Mouse (Mus musculus) intestine, postnatal 0 days (tissue): ENCODE measurements at regions not wholly inside any gene's neighbourhood (a gene's known extent, or its start where the extent isn't known, plus 50 kb on each side); places are given as distances from the start of the nearest gene placed in this dataset.

Experiments
- ATAC-seq: fragments of 200-750 bp; cut with Nextera tagmentation; 2 replicates; pipeline ENCODE4 v1.8.0; 2017; ENCODE audit warnings: mild to moderate bottlenecking, moderate TSS enrichment, moderate library complexity
- H3K27ac ChIP-seq: fragments of 300-500 bp; sonication (generic); 2 replicates; pipeline ENCODE4 v1.5.1; 2014; ENCODE audit warnings: mild to moderate bottlenecking, low read depth, low read length, moderate library complexity
- H3K27me3 ChIP-seq: fragments of 300-500 bp; sonication (generic); replicated peaks from 2 replicates; pipeline ENCODE4 v1.6.1; 2014; ENCODE audit warnings: low read length, mixed read lengths; ENCODE audit not compliant: control insufficient read depth, insufficient read depth
- H3K36me3 ChIP-seq: fragments of 300-500 bp; sonication (generic); 2 replicates; pipeline ENCODE4 v1.6.1; 2014; ENCODE audit warnings: mild to moderate bottlenecking, moderate library complexity; ENCODE audit not compliant: control insufficient read depth, insufficient read depth
- H3K4me1 ChIP-seq: fragments of 300-500 bp; sonication (generic); replicated peaks from 2 replicates; pipeline ENCODE4 v1.6.1; 2014; ENCODE audit warnings: antibody characterized with exemption, low read length, mixed read lengths; ENCODE audit not compliant: control insufficient read depth, insufficient read depth
- H3K4me2 ChIP-seq: fragments of 300-500 bp; sonication (generic); replicated peaks from 2 replicates; pipeline ENCODE4 v1.6.1; 2014; ENCODE audit warnings: low read depth, mild to moderate bottlenecking, moderate library complexity
- H3K4me3 ChIP-seq: fragments of 300-500 bp; sonication (generic); 2 replicates; pipeline ENCODE4 v1.5.1; 2014; ENCODE audit warnings: low read depth, low read length
- H3K9ac ChIP-seq: fragments of 300-500 bp; sonication (generic); 2 replicates; pipeline ENCODE4 v1.6.1; 2014; ENCODE audit warnings: mild to moderate bottlenecking, low read depth, low read length
- H3K9me3 ChIP-seq: fragments of 300-500 bp; sonication (generic); 2 replicates; pipeline ENCODE4 v1.6.1; 2016; ENCODE audit warnings: mixed run types; ENCODE audit not compliant: control insufficient read depth
- CTCF ChIP-seq: sonication (generic); IDR thresholded peaks from 2 replicates; pipeline ENCODE4 v1.5.1; 2016; ENCODE audit warnings: low read depth, mild to moderate bottlenecking, control low read depth, antibody characterized with exemption, moderate library complexity
- WGBS: fragments of 180-500 bp; shearing (Covaris S2); extraction: QIAGEN DNeasy Blood & Tissue Kit; methylation state at CpG from one replicate; pipeline ENCODE4 v1.1.7; 2014; 5-methylcytosine and 5-hydroxymethylcytosine counted together

- Histone ChIP-seq H3K9ac (no peak overlapping the region), H3K36me3 (no peaks in the 10 kb centered on the region), H3K4me3 (peak overlapping the region; percentile 31), H3K4me1 (no peaks in the 10 kb centered on the region), H3K27me3 (peaks cover 43% of the 10 kb centered on the region), H3K4me2 (peak overlapping the region; percentile 56), H3K9me3 (no peaks in the 10 kb centered on the region), H3K27ac (no peak overlapping the region)
- ATAC-seq: no peak
- under 1% methylated on average over 56 of the region's 56 CpGs for WGBS
- TF ChIP-seq CTCF: no peak
Observed at GRCm38 (mm10) chr4:44424831-44425704, 124.4 kb downstream of the Melk start.

GRCm38 (mm10) chr4:44434593-44434992 is 133.9 kb downstream of the Melk start:
- Histone ChIP-seq H3K27ac (no peak overlapping the region), H3K9ac (no peak overlapping the region), H3K27me3 (no peaks in the 10 kb centered on the region), H3K4me1 (no peaks in the 10 kb centered on the region), H3K36me3 (no peaks in the 10 kb centered on the region), H3K9me3 (no peaks in the 10 kb centered on the region), H3K4me3 (no peak overlapping the region), H3K4me2 (no peak overlapping the region)
- WGBS: 20% methylated on average over 9 of the region's 9 CpGs
- no peak for TF ChIP-seq CTCF
- ATAC-seq: no peak

- Histone ChIP-seq H3K4me1 (no peaks in the 10 kb centered on the region), H3K4me3 (no peak overlapping the region), H3K27me3 (no peaks in the 10 kb centered on the region), H3K9ac (no peak overlapping the region), H3K4me2 (no peak overlapping the region), H3K36me3 (no peaks in the 10 kb centered on the region), H3K9me3 (no peaks in the 10 kb centered on the region), H3K27ac (no peak overlapping the region)
- TF ChIP-seq CTCF: no peak
- 35% methylated on average over 4 of the region's 4 CpGs for WGBS
- no peak for ATAC-seq
Observed at GRCm38 (mm10) chr4:44445511-44445910, 144.8 kb downstream of the Melk start.

- H3K9ac ChIP-seq: no peak overlapping the region
- ATAC-seq: no peak
- no peak overlapping the region for H3K27ac ChIP-seq
- no peak for TF ChIP-seq CTCF
- 66% methylated on average over 10 of the region's 10 CpGs for WGBS
- H3K4me3 ChIP-seq: no peak overlapping the region
- no peaks in the 10 kb centered on the region for H3K36me3 ChIP-seq
- no peak overlapping the region for H3K4me2 ChIP-seq
- no peaks in the 10 kb centered on the region for H3K4me1 ChIP-seq
- H3K9me3 ChIP-seq: no peaks in the 10 kb centered on the region
- H3K27me3 ChIP-seq: no peaks in the 10 kb centered on the region
Observed at GRCm38 (mm10) chr4:44450881-44451532, 150.3 kb downstream of the Melk start.

GRCm38 (mm10) chr4:44452043-44452618 is 151.5 kb downstream of the Melk start:
- no peaks in the 10 kb centered on the region for H3K36me3 ChIP-seq
- H3K27me3 ChIP-seq: no peaks in the 10 kb centered on the region
- WGBS: 50% methylated on average over 8 of the region's 8 CpGs
- H3K4me1 ChIP-seq: no peaks in the 10 kb centered on the region
- TF ChIP-seq CTCF: no peak
- no peaks in the 10 kb centered on the region for H3K9me3 ChIP-seq
- no peak overlapping the region for H3K9ac ChIP-seq
- no peak for ATAC-seq
- no peak overlapping the region for H3K4me2 ChIP-seq
- no peak overlapping the region for H3K27ac ChIP-seq
- no peak overlapping the region for H3K4me3 ChIP-seq

- TF ChIP-seq CTCF: no peak
- Histone ChIP-seq H3K4me1 (no peaks in the 10 kb centered on the region), H3K27ac (no peak overlapping the region), H3K27me3 (no peaks in the 10 kb centered on the region), H3K9me3 (no peaks in the 10 kb centered on the region), H3K4me3 (no peak overlapping the region), H3K36me3 (no peaks in the 10 kb centered on the region), H3K9ac (no peak overlapping the region), H3K4me2 (no peak overlapping the region)
- ATAC-seq: no peak
- 86% methylated on average over 11 of the region's 11 CpGs for WGBS
Observed at GRCm38 (mm10) chr4:44453552-44453951, 152.9 kb downstream of the Melk start.
